ENCODE assay signal across 18 mouse cellular contexts in the genomic region with DNA sequence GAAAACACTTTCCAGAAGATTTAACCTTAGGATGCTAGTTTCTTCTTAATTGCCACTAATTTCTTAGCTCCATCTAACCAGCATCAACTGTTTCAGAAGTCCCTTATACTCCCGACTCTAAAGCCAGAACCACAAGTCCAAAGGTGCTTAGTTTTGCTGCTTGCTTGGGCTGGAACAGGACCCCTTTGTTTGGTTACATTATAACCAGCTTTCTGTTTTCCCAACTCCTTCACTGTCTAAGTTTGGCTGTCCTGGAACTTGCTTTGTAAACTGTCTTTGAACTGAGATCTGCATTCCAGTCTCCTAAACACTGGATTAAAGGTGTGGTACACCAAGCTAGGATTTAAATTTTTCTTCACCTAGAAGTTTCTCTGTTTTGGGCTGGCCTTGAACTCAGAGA.
"Had no signal": no experiment of that assay in that cellular context is flagged by ENCODE, and none has a peak within 500 bp of the region (broad histone marks: within the 10 kb centered on the region; RNA-seq: fewer than 3 reads in every experiment).

No protein-coding gene starts in this region.

- H3K4me1 ChIP-seq: midbrain, embryonic 10.5 days; midbrain, embryonic 12.5 days; neural tube, embryonic 13.5 days; neural tube, embryonic 15.5 days had no signal

- H3K4me2 ChIP-seq: lung, embryonic 14.5 days; midbrain, embryonic 12.5 days; neural tube, embryonic 13.5 days; neural tube, embryonic 15.5 days had no signal

- H3K9me3 ChIP-seq: midbrain, embryonic 10.5 days; midbrain, embryonic 12.5 days; neural tube, embryonic 15.5 days had no signal

- ATAC-seq: midbrain, embryonic 16.5 days had no signal

- H3K27me3 ChIP-seq: midbrain, embryonic 12.5 days; neural tube, embryonic 13.5 days; neural tube, embryonic 15.5 days had no signal

- H3K4me3 ChIP-seq: midbrain, embryonic 10.5 days; midbrain, embryonic 12.5 days; myocyte; neural tube, embryonic 13.5 days; neural tube, embryonic 15.5 days had no signal

- H3K9ac ChIP-seq: lung, embryonic 14.5 days; midbrain, embryonic 12.5 days; neural tube, embryonic 13.5 days; neural tube, embryonic 15.5 days had no signal

- H3K27ac ChIP-seq: midbrain, embryonic 10.5 days; midbrain, embryonic 12.5 days; neural tube, embryonic 13.5 days; neural tube, embryonic 15.5 days had no signal

- DNase-seq: lung, embryonic 14.5 days; lung, postnatal 10 days; lung, postnatal 4 days; midbrain, embryonic 14.5 days; retina, postnatal 1 day; right cerebral cortex, adult 18-20 months; right cerebral cortex, postnatal 25 days; right cerebral cortex, postnatal 4 days; spleen, adult 18-20 months; thymus, adult 18-20 months; thymus, postnatal 14 days; thymus, postnatal 36 days had no signal

- H3K36me3 ChIP-seq: midbrain, embryonic 10.5 days; midbrain, embryonic 12.5 days; neural tube, embryonic 13.5 days; neural tube, embryonic 15.5 days had no signal
